Mouse (Mus musculus) gastrocnemius, adult 8-10 months (tissue): Measurements from ENCODE around the gene Nt5c2. TPM values are rescaled to one million over a fixed set of nuclear protein-coding genes. Genes with fewer than 3 reads are reported as not detected.

Experiments
- DNase-seq, 2 experiments: peaks; one replicate each; pipeline ENCODE4 v3.0.0; 2022; ENCODE audit warnings: low spot score in 2 of 2
- total RNA-seq, 4 experiments: library from RNA; stranded (reverse); gene quantifications; 2 replicates each; pipeline ENCODE4 v1.2.4; 2022

Gene Nt5c2
- total RNA-seq: 10 to 100 TPM in 1 of 4 experiments, 1 to 10 TPM in 3; 5.8 to 10.2 (median 8.1) TPM

DNA sequence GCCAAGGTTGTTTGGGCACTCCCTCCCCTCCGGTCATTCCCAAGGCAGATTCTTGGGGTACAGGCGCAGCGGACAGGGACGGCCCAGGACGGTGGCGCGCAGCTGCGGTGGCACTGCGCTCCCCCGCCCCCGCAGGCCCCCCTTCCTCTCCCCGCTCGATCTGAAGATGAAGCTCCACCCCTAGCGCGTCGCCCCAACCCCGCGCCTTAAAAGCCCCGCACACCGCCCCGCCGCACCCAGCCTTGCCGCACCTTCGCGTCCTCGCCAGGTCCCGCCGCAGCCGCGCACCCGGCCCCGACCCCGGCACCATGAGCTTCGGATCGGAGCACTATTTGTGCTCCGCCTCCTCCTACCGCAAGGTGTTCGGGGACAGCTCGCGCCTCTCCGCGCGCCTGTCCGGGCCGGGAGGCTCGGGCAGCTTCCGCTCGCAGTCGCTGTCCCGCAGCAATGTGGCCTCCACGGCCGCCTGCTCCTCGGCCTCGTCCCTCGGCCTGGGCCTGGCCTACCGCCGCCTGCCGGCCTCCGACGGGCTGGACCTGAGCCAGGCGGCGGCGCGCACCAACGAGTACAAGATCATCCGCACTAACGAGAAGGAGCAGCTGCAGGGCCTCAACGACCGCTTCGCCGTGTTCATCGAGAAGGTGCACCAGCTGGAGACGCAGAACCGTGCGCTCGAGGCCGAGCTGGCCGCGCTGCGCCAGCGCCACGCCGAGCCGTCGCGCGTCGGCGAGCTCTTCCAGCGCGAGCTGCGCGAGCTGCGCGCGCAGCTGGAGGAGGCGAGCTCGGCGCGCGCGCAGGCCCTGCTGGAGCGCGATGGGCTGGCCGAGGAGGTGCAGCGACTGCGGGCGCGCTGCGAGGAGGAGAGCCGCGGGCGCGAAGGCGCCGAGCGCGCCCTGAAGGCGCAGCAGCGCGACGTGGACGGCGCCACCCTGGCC, at the start of gene Nt5c2, which contains the start of gene Ina:
Gene Nt5c2 (minus strand): TSS at position 707 of the 935 bp plus-strand sequence.
Gene Ina (plus strand): TSS at position 252 of the 935 bp plus-strand sequence.
- no peak for DNase-seq

GRCm38 (mm10) chr19:47057684-47058083, 42.7 kb upstream of the Nt5c2 start:
- DNase-seq: no peak

DNA sequence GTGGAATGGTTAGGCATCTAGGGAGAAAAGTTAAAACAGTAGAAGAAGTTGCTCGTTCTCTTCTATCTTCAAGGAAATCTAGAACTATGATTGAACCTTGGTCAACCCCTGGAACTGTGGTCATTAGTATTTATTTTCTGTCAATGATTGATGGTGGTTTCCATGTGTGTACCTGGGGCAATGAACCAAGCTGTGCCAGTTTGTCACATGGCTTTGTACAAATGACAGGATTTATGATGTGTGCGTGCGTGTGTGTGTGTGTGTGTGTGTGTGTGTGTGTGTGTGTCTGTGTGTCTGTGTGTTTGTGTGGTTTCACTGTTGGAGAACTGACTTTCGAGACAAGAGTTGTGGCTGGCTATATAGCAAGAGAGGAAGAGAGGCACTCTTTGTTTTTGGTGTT, 38.5 kb upstream of the Nt5c2 start:
- DNase-seq: no peak

GRCm38 (mm10) chr19:47052927-47053326, 38.0 kb upstream of the Nt5c2 start:
- no peak for DNase-seq

DNA sequence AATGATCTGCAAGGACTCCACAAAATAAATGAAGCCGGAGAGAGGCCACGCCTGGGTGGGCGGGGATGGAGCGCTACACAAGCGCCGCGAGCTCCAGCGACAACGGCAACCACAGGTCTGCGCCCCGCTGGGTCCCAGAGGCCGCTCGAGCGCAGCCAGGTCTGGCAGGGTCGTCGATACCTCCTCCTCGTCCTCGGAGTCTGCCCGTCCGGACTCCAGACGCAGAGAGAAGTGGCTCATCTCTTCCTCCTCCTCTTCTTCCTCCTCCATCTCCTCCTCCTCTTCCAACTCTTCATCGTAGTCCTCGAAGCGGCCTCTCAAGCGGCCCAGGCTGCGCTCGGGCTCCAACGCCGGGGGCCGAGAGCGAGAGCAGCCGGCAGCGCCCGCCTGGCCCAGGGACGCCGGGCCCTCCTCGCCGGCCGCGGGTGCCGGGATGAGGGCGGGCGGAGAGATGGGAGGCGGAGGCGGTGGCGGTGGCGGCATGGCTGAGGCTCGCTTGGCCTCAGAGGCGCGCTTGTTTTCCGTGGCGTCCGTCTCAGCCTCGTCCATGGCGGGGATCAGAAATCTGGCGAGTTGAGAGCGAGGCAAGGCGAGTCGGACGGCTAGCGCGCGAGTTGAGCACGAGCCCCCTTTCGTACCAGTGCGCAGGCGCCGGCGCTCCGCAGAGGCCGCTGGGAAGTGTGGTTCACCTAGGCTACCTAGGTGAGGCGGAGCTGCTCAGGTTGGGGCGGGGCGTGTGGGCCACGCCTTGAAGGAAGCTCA, 35.5 kb upstream of the Nt5c2 start, which contains the start of gene Pcgf6:
Gene Pcgf6 (minus strand): TSS at position 636 of the 762 bp plus-strand sequence.
- peak; percentile 44 to 53 for DNase-seq

- no peak for DNase-seq
Observed at GRCm38 (mm10) chr19:47049840-47050239, 34.9 kb upstream of the Nt5c2 start.

DNA sequence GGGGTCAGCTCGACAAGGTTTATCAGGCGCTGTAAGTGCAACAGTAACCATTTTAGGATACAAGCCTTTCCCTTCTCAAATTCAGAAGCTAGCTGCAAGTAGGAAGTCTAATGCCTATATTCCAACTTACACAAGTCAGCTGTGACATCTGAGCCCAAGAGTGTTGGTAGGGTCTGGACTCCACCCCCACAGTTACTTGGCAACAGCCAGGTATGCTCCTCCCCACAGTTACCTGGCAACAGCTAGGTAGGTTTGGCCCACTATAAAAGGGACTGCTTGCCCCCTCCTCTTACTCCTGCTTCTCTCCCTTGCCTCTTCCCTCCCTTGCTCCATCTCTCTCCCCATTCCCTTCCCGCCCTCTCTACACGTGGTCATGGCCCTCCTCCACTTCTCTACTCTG, 34.1 kb upstream of the Nt5c2 start:
- DNase-seq: no peak

DNA sequence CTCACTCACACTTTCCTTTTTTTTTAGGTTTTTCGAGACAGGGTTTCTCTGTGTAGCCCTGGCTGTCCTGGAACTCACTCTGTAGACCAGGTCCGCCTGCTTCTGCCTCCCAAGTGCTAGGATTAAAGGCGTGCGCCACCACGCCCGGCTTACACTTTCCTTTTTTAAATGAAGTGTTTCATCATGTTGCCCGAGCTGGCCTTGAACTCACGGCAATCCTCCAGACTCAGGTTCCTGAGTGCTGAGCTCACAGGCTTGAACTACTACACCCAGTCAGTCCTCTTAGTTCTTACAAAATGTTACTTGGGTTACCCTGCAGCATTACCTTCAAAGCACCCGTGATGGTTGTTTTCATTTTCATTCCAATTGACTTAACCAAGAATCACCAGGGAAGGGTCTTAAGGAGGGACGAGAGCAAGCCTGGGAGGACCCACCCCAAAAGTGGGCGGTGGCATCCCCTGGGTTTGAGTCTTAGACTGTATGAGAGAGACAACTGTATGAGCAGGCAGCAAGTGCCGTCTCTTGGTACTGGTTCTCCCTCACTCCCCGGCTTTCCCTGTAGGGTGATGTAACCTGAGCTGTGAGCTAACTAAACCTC, 32.4 kb upstream of the Nt5c2 start:
- DNase-seq: peak in 1 of 2 experiments; percentile 13

GRCm38 (mm10) chr19:47046343-47046742, 31.4 kb upstream of the Nt5c2 start:
- no peak for DNase-seq

GRCm38 (mm10) chr19:47043608-47044007, 28.7 kb upstream of the Nt5c2 start:
- no peak for DNase-seq

- no peak for DNase-seq
Observed at GRCm38 (mm10) chr19:47040720-47041473, 25.9 kb upstream of the Nt5c2 start.

DNA sequence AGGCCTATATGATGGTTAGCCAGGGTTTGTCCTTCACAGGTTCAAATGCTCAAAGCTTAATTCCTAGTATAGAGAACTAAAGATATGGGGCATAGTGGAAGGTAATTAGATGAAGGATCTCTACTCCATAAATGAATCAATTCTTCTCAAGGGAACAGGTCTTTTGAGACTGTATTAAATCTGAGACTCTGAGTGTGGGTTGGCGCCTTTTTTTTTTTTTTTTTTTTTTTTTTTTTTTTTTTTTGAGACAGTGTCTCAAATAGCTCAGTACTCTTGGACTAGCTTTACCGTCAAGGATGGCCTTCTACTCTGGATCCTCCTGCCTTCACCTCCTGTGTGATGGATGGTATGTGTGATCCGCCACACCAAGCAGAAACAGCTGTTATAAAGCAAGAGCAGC, 21.6 kb upstream of the Nt5c2 start:
- no peak for DNase-seq

- DNase-seq: no peak
Observed at GRCm38 (mm10) chr19:47034916-47035315, 20.0 kb upstream of the Nt5c2 start.

DNA sequence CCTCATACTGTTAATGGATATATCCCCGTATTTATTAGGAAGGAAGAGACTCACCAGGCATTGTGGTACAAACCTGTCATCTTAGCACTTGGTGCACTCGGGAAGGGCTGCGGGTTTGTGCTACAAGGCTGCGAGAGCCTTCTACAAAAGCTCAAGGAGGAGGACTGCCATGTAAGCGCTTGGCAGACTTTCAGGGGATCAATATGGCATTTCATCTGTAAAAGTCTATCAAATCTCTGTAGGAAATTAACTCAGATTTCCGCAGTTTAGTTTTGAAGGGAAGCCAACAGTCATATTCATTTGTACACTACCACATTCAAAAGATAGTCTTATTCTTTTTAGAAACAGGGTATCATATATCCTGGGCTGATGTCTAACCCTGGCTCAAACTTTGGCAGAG, 16.8 kb upstream of the Nt5c2 start:
- DNase-seq: no peak

- no peak for DNase-seq
Observed at GRCm38 (mm10) chr19:47029796-47030195, 14.8 kb upstream of the Nt5c2 start.

- no peak for DNase-seq
Observed at GRCm38 (mm10) chr19:47026513-47026912, 11.6 kb upstream of the Nt5c2 start.

GRCm38 (mm10) chr19:47024954-47025353, 10.0 kb upstream of the Nt5c2 start:
- no peak for DNase-seq

DNA sequence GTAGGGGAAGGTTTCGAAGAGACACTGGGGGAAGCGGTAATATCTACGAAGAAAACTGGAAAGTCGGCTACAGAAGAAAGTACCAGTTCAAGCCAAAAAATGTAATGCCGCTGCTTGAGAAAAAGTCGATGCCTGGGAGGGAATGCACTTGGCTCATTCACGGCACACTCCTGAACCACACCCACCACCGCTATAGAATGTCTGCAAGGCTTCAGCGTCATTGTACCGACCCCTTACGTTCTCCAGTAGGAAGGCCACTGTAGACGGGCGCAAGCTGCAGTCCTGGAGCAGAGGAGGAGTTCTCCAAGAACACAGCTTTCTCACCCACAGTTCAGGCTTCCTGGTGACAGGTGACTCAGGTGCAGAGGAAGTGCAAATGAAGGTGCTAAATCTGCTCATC, 8.6 kb upstream of the Nt5c2 start:
- DNase-seq: no peak

DNA sequence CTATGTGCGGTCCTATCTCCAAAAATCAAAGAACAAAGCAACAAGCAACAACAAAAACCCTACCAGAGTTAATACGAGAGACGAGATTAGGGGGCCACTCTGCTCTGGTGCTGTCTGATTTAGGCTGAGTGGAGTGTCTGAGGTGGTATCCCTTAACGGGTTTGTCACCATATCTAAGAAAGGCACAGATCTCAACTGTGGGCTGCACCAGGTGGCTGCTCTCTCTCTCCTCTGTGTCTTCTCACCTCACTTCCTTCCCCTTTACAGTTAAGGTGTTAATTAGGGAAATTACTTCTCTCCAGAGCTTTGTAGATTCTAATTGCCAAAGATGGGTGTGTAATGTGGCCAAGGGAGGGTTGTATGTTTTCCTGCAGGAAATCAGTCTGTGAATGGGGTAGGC, 7.8 kb upstream of the Nt5c2 start:
- DNase-seq: no peak

GRCm38 (mm10) chr19:47019326-47019725, 4.4 kb upstream of the Nt5c2 start:
- DNase-seq: no peak

DNA sequence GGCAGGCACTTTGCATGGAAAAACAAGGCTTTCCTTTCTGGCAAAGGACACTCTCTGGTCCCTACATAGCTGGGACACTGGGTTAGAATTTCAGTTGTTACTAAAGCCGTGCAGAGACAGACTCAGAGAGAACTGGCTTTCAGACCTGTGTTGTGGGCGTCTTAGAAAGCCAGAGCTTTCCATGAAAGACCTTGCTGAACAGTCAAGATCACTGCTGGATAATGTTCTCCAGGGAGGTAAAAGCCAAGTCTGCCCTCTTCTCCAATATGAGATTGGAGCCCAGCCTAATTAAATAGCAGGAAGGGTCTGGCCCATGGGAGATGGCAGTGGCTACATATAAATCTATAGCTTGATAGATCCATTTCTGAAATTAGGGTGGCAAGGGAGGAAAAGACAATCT, 3.4 kb upstream of the Nt5c2 start:
- no peak for DNase-seq
